Mouse (Mus musculus): ENCODE results near the gene Bspry.
"Not testable (repeated sequence)": the region's sequence is repeated elsewhere in the genome, so short reads cannot be mapped to it uniquely, and the experiment has no call there.

Bspry gene

DNA sequence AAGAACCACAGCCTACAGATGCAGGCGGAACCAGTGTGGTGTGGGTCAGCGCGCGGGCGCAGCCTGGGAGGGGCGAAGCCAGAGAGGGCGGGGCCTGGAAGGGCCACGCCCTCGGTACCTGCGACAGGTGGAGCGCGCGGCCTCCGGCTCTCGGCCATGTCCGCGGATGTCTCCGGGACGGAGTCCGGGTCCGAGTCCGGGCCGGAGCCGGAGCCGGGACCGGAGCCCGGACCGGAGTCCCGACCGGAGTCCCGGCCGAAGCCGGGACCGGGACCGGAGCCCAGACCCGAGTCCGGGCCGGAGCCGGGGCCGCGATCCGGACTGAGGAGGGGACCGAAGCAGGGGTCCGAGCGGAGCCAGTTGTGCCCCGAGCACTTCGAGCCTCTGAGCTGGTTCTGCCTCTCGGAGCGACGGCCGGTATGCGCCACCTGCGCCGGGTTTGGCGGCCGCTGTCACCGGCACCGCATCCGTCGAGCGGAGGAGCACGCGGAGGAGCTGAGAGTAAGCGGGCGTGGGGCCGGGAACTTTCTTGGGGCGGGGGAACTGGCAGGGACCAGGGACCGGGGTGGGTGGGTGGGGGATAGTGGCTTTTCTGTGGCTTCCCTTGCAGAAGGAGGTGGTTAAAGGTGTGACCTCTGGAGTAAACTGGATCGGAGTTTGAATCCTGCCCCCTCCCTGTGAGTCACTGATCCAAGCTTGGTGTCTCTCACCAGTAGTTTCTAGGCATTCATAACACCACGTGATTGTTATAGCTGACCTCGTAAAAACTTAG, at the start of gene Bspry:
Gene Bspry (plus strand): TSS at position 117 of the 772 bp plus-strand sequence.
- DNase-seq (ENCODE audit: low read depth): no peak

- no peak for DNase-seq (ENCODE audit: low read depth)
Measured at GRCm38 (mm10) chr4:62430678-62431077, 49.2 kb upstream of the Bspry start.

- DNase-seq (ENCODE audit: low read depth): peak; percentile 54
Measured at GRCm38 (mm10) chr4:62431522-62431921, 48.3 kb upstream of the Bspry start.

- peak; percentile 23 for DNase-seq (ENCODE audit: low read depth)
Measured at GRCm38 (mm10) chr4:62433939-62434870, 45.6 kb upstream of the Bspry start.

- no peak for DNase-seq (ENCODE audit: low read depth)
Measured at GRCm38 (mm10) chr4:62435081-62435480, 44.8 kb upstream of the Bspry start, which contains the start of gene Rnf183. Gene Rnf183 (minus strand): TSS chr4:62435252.

DNA sequence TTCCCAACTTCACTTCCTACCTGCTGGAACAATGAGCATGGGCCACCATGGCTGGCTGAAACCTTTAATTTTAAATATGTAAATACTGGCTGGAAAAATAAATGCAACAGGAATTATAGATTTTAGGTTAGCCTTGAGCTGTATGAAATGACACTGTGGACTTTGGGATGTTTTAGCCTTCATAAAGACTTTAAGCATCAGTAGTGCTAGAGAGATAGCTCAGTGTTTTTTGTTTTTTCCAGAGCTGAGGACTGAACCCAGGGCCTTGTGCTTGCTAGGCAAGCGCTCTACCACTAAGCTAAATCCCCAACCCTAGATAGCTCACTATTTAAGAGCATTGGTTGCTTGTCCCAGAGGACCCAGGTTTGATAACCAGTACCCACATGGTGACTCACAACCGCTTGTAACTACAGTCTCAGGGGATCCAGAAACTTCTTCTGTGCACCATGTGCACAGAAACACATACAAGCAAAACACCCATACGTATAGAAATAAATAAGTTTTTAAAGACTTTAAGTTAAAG, 42.5 kb upstream of the Bspry start:
- no peak for DNase-seq (ENCODE audit: low read depth)

DNA sequence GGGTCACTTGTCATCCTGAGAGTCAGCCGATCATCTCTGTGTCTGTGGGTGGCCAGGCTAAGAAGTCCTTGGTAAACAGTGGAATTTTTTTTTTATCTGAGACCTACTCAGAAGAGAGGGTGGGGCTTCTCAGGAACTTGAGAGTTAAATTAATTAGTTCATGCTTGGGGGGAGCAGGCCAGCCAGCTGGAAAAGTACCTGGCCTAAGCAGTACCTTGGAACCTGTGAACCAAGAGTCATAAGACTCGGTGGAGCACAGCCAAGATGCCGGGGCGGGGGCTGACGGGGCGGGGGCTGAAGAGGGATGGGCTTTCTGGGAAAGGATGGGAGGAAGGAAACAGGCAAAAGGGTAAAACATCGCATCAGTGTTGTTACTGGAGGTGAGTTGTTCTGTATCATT, 42.0 kb upstream of the Bspry start:
- DNase-seq (ENCODE audit: low read depth): no peak

DNA sequence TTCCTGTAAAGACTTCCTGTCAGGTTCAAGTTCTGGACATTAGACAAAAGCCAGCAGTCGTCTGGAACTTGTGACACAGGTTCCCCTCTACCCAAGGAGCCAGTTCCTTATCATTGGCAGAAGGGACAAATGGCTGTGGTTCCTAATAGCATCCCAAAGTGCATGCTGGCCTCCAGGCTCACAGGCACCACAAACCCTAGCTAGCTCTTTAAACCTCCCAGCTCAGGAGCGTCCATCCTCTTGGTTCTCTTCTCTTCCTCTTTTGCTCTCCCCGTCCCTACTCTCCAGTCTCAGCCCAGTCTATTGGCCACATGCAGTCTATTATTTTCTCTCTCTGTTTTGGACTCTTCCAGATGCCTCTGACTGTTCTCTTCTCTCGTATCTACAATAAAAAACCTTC, 40.1 kb upstream of the Bspry start:
- DNase-seq (ENCODE audit: low read depth): no peak

- no peak for DNase-seq (ENCODE audit: low read depth)
Measured at GRCm38 (mm10) chr4:62440544-62440943, 39.3 kb upstream of the Bspry start.

GRCm38 (mm10) chr4:62440986-62441385, 38.9 kb upstream of the Bspry start:
- peak; percentile 83 for DNase-seq (ENCODE audit: low read depth)

DNA sequence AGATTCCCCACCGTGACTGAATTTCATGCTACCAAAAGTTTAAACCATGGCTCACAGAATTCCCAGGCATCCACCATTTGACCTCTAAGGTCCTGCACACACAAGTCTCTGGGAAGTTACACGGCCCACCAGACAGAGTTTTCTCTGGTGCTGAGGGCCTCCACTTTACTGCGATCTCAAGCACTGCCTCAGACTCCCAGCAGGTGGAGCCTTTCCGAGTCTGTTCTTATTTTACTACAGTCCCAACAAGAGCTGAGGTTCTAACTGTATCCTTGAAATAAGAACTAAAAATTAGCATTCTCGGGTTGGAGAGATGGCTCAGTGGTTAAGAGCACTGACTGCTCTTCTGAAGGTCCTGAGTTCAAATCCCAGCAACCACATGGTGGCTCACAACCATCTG, 24.9 kb upstream of the Bspry start:
- peak; percentile 72 for DNase-seq (ENCODE audit: low read depth)

GRCm38 (mm10) chr4:62459081-62459480, 20.8 kb upstream of the Bspry start:
- no peak for DNase-seq (ENCODE audit: low read depth)

DNA sequence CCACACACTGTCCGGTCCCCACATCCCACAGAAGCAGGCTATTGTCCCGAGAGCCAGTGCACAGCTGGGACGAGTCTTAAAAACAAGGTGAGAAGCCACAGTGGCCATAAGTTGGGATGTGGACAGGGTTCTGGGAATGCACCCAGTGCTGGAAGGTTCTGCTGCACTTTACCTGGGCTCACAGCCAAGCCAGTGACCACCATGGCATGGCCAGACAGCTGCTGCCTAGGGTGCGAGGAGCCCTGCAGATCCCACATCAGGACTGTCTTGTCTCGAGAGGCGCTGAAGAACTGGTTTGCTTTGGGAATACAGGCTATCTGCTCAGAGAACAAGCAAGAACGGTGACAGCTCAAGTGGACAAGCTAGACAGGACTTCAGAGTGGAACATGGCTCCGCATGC, 19.5 kb upstream of the Bspry start:
- no peak for DNase-seq (ENCODE audit: low read depth)

GRCm38 (mm10) chr4:62463124-62463523, 16.7 kb upstream of the Bspry start:
- DNase-seq (ENCODE audit: low read depth): no peak

GRCm38 (mm10) chr4:62468158-62468557, 11.7 kb upstream of the Bspry start:
- peak; percentile 22 for DNase-seq (ENCODE audit: low read depth)

DNA sequence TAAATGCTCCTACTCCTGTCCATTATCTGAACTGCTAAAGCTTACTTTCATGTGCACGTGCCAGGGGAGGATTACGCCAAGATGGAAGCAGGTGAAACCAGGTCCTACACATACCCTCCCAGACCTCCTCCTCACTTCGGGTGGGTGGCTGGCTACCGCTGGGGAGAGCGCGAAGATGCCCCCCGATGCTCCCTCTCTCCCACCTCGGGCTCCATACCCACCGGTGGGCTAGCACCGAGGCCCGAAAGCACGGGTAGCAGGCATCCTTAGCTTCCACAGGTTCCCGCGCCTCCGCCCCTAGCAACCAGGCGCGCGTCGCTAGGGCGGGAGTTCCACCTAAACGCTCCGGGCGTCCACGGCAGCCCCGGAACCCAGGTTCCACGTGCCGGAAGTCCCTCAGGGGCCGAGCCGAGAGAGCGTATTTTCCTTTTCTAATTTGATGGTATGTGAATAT, 9.2 kb upstream of the Bspry start, which contains the start of gene Wdr31:
Gene Wdr31 (minus strand): TSS at position 299 of the 454 bp plus-strand sequence.
- DNase-seq (ENCODE audit: low read depth): peak; percentile 94

- DNase-seq (ENCODE audit: low read depth): no peak
Measured at GRCm38 (mm10) chr4:62472071-62472470, 7.8 kb upstream of the Bspry start.

DNA sequence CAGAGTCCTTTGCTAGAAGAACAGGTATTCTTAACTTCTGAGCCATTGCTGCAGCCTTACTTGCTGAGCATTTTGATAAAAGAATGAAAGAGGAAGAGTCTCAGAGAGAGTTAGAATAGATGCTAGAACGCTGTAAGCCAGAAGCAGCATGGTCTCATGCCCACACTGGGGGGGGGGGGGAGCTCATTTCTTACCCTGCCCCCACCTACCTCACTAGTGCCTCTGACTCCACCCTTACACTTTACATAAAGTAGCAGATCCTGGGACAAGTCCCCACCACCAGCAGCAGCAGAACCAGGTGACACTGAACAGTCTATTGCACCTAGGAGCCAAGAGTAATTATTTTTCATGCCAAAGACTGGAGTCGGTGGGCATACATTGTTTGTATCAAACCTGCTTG, 4.7 kb upstream of the Bspry start:
- DNase-seq (ENCODE audit: low read depth): no peak

- DNase-seq (ENCODE audit: low read depth): no peak
Measured at GRCm38 (mm10) chr4:62475793-62476192, 4.1 kb upstream of the Bspry start.

DNA sequence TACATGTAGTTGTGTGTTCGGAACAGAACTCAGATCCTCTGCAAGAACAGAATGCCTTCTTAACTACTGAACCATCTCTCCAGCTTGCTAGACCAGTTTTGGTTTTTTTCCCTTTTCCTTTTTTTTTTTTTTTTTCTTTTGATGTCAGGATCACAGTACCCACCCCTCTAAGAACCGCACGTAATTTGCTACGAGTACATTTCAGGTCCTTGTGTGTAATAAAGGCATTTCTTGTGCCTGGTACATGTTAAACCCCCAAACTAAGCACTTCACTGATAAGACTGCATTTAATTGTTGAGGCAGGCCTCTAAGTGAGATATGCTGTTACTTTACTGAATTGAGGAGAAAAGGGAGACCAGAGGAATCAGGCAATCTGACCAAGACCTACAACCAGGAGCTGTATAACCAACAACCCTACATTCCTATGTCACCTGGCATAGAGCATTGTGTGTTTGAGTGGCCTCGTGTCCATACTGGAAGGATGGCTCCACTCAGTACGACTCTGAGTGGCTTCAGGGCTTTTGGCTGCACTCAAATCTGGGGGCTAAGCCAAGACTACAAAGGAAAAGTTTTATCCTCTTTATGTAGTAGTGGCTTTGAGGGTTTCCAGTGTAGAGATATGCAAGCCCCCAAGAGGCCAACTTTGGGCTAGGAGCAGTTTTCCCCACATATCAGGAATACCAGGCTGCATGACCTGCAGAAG, 2.2 kb upstream of the Bspry start:
- DNase-seq (ENCODE audit: low read depth): no peak

GRCm38 (mm10) chr4:62479593-62479936, 288 bp upstream of the Bspry start:
- not testable (repeated sequence) for DNase-seq (ENCODE audit: low read depth)

All from NIH3T3 (cell line).